Mouse (Mus musculus): ENCODE results near the gene Cyb5rl.
"Not testable (repeated sequence)": the region's sequence is repeated elsewhere in the genome, so short reads cannot be mapped to it uniquely, and the experiment has no call there.

DNA sequence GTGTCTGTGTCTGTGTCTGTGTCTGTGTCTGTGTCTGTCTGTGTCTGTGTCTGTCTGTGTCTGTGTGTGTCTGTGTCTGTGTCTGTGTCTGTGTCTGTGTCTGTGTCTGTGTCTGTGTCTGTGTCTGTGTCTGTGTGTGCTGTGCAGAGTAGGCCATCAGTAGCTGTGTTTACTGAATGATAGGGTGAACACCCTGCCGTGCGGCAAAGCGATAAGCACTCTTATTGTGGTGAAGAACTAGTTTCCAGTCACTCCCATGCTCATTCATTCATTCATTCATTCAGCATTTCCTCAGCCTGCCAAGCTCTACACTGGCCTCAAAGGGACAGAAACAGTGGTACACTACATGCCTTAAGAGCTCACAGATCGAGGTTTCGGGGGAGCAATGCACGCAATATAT is 42.4 kb downstream of the Cyb5rl start:
- not testable (repeated sequence) for TF ChIP-seq EP300, CTCF (IDR thresholded peaks at IDR 0.05; ENCODE audit: low read depth)

Data from heart, postnatal 0 days (tissue).